Mouse (Mus musculus): ENCODE results near the gene Dusp6.

Gene Dusp6

GRCm38 (mm10) chr10:99274640-99275039, 11.6 kb downstream of the Dusp6 start:
- no peak for DNase-seq

DNA sequence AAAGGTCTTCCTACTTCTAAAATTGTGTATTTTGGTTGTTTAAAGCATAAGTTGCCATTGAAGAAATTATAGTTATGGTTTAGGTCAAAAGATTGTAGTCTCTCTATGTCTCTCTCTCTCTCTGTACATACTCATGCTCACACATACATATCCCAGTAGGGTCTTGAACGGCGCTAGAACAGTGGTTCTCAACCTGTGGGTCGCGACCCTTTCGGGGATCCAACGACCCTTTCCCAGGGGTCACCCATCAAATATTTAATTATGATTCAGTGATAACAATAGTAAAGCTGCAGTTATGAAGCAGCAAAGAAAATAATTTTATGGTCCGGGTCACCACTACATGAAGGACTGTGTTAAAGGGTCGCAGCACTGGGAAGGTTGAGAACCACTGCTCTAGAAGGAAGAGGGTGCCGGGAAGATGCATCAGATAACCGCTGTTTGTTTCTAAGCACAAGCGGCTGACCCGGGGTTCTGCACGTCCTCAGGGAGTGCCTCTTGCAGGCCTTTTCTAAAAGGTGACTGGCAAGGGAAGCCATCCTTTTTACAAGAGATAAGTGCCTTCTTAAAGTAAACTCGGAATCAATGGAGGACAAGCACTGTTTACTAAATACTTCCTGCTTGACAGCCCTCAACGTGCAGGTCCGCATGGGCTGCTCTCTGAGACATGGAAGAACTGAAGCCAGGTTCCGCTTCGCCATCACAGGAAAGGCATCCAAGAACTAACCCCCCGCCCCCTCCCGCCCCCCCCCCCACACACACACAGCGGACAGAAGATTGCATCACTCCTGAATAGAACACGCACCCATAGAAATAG, 16.2 kb downstream of the Dusp6 start:
- DNase-seq, result no peak

DNA sequence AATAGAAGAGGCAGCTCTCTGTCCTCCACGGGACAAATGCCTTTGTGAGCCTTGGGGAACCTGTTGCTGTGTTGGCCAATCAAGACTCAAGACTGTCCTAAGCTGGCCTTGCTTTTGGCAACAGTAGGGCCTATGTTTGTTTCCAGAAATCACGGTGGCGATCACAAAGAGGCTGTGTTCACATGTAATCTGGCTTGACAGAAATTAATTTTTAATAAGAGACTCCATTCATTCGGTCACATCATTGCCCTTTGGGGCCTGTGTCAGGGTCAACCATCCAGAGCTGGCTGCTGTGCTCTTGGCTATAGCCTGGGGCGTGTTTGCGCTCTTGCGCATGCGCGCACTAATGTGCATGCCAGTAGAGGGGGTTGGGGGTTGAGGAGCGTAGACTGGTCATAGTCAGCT, 21.0 kb downstream of the Dusp6 start:
- DNase-seq, result no peak

GRCm38 (mm10) chr10:99284918-99285317, 21.9 kb downstream of the Dusp6 start:
- peak; percentile 68 for DNase-seq

- DNase-seq, result no peak
These were observed 22.7 kb downstream of the Dusp6 start for GRCm38 (mm10) chr10:99285759-99286158.

GRCm38 (mm10) chr10:99286213-99286612, 23.2 kb downstream of the Dusp6 start:
- no peak for DNase-seq

GRCm38 (mm10) chr10:99286787-99287186, 23.8 kb downstream of the Dusp6 start:
- DNase-seq, result no peak

DNA sequence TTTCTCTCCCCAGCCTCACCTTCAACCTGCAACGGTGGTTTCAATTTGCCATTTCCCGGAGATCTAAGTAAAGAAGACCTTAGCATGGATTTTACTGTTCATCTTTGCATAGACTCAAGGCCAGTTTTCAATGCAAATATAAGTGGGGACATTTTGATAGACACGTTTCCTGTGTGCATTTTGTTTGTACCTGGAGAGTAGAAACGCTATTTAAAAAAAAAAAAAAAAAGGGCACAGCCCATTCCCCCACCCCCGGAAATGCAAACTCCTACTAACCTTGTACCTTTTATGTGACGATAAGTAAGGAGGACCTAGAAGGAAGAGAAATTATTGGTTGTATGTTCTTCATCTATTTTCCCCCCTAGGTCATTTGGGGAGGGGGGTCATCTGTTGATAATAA, 24.2 kb downstream of the Dusp6 start:
- no peak for DNase-seq

DNA sequence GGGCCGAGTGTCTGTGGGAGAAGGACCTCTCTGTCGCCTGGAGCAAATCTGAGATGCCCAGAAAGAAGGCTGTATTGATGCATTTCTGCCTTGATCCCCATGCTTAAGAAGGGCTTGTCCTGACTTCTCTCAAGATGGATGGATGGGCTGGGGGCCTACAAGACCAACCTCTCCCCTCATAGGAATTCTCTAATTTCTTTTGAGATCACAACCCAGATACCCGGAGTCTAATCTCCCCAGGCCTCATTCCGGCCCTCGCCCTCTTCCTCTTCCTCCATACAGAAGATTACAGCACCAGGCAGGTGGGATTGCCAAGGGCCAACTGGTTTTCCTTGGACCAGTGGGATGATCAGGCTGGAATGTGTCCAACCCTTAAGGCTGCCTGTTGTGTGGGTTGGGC, 26.1 kb downstream of the Dusp6 start:
- DNase-seq, result no peak

GRCm38 (mm10) chr10:99293111-99293640, 30.1 kb downstream of the Dusp6 start:
- DNase-seq, result no peak

- DNase-seq, result no peak
These were observed 34.7 kb downstream of the Dusp6 start for GRCm38 (mm10) chr10:99297721-99298120.

DNA sequence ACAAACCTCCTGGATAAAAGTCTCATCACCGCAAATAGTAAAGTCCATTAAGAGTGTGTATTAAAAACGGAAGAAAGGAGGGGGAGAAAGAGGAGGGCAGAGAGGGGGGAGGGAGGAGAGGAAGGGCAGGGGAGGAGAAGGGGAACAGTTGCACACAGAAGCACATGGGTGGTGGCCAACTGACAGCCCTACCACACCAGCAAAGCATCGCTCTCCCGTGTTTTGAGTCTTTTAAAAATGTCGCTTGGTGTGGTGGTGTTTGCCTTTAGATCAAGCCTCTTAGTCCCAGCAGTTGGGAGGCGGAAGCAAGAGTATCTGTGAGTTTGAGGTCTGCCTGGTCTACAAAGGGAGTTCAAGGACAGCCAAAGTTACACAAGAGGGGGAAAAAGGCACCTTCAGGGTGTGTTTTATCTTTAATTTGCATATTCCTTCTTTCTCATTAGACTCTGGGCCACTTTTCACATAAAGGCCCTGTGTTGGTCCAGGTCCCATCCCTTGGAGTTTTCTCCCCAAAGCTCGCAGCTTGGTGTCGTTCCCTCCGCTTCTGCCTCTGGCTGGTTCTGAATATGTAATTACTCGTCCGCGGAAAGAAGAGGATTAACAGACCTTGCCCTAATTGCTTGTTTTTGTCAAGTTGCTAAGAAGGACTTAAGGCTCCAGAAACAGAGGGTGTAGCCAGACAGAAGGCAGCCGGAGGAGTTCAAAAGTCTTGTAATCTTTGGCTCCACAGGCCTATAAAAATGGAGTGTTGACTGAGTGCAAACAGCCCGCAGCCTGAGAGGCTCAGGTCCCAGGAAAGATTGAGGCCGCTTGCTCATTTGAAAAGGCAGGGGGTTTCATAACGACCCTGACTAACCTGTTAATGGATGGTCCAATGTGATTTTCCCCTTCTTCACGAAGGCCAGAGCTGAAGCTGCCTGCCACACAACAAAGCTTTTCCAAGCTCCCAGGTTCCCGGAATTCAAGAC, 35.6 kb downstream of the Dusp6 start:
- DNase-seq, result no peak

- DNase-seq, result no peak
These were observed 36.3 kb downstream of the Dusp6 start for GRCm38 (mm10) chr10:99299303-99299702.

DNA sequence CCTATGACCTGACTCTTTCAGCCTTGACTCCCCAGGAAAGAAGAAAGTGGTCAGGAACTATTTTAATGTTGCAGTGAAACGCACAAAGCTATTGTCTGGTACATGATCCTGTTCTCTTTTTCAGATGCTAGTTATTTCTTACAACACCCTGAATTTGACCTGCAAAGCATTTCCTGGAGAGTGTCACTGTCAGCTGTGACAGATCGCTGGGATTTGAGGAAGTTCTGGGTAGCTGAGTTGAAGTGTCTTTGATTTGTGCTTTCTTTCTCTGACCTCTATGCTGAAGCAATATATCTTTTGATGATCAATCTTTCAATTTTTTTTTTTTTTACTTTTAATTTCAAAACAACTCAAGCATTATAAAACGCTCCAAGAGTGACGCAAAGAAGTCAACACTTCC, 39.0 kb downstream of the Dusp6 start:
- DNase-seq, result no peak

DNA sequence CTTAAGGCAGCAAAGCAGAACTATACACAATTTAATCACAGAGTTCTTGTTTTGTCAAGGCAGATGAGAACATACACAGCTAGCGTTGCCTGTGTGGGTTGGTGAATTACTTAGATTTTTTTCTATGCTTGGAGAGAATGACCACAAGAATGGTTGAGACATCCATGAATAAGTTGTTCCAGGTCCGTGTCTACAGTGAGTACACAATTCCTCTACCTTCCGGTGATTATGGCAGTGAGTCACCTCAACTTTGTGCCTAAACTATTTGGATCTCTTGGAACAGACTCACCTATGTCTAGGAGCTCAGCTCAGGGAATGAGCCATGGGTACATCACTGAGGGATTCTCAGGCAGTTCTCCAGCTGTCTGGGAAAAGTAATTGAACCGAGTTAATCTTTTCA, 45.8 kb downstream of the Dusp6 start:
- DNase-seq, result no peak

DNA sequence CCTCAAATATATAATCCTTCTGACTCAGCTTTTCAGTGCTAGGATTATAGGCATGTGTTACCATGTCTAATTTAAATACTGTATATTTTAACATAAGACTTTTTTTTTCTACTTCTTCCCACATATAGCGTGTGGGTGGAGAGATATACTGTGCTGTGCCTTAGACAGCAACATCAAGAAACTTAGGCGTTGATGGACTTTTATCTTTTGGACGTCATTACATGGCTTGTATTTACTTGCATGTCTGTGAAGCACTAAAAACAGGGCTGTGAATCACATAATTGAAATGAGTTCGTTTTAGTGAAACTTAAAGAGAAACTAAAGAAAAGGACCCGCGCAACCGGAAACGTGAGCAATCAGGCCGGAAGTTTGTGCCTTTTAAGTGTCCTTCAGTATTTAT, 46.6 kb downstream of the Dusp6 start:
- DNase-seq, result no peak

GRCm38 (mm10) chr10:99310204-99310603, 47.2 kb downstream of the Dusp6 start:
- no peak for DNase-seq

DNA sequence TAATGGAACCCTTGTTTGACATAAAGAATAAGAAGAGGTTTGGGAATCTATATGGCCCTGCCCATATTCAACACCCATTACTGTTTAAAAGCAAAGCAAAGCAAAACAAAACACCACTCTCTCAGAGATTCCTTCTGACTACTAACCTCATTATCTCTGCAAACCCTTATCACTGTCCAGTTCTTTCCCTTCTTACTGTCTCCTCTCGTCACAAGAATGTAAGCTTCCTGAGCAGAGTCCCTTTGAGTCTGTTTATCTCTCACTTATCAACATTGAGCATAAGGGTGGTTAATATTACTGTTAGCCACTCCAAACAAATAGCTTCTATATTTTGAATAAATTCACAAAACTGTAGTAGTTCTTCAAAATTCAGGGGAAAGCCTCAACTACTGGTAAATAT, 48.9 kb downstream of the Dusp6 start:
- DNase-seq, result no peak

DNA sequence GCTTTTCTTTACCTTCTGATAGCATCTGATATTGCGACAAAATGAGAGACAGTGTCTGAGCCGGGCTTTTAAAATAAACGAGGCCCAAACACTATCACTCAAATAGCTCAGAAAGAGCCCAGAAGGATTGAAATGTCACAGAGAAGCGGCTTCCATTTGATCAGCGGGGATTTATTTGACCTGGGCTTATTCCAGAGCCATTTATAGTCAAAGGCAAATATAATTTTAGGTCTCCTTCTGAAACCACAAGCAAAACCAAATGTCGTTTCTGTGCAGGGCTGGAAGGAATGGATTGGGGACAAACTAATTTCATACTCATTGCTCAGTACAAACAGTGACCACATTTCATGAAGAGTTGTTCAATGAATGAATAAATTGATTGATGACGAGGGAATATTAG, 51.3 kb downstream of the Dusp6 start:
- DNase-seq, result no peak

- DNase-seq, result no peak
These were observed 54.0 kb downstream of the Dusp6 start for GRCm38 (mm10) chr10:99317057-99317456.
